Mouse (Mus musculus): ENCODE results near the gene Veph1.

Gene Veph1

DNA sequence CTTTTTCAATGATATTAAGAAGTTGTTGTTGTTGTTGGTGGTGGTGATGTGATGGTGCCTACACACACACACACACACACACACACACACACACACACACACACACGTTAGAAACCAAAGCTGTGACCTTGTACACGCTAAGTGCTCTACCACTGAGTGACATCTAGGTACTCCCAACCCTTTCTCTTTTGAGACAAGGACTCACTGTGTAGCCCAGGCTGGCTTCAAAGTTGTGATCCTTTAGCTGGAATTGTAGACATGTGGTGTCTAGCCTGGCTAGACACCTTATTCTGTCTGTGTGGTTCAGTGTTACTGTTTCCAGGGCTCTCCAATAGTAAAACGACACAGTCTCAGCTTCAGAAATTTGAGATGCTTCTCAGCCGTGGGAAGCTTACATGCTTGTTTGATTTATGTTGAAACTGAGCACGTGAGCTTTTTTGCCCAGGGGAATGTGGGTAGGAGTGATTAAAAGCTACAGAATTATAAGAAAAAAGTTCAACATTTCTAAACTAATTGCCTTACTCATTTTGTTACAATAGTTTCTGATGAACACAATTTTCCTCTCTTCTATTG, 272.3 kb downstream of the Veph1 start:
- CTCF ChIA-PET: no interaction called here

- CTCF ChIA-PET: interaction anchor here (0.6 kb wide), 1 partner anchor 10 kb away, joined by 3 read pairs; no protein-coding TSS in a partner anchor
These were observed 277.5 kb downstream of the Veph1 start for GRCm38 (mm10) chr3:66019171-66019570.

DNA sequence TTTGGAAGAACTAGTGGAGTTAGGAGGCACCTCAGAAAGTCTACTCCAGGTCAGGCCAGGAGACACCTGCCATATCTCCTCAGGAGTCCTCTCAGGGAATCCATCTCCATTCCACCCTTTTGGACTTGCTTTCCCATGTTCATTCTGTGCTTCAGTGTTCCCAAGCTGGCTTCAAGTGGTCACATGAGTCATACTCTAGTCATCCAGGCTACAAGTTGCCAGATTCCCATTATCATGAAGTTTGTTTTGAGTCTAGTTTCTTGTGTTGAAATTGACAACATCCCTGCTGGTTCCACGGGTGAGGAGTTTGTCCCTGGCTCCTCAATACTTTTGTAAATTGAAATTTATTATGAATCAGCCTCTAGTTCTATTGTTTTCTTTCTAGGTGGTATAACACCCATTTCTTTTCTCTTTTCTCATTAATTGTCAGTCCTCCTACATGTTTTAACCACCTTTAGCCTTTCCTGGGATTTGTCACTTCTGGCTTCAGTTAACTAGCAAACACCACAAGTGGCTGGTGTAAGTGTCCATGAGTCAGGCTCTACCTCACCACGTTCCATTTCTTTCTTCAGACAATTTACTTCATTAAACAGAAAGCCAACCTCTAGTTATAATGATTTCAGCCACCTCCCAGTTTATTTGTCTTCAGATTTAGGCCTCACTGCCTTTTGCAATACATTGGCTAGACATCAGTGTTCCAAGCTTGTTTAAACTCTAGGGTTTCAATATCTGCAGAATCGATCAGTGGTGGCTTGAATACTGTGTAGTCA, 288.8 kb downstream of the Veph1 start:
- CTCF ChIA-PET: no interaction called here

DNA sequence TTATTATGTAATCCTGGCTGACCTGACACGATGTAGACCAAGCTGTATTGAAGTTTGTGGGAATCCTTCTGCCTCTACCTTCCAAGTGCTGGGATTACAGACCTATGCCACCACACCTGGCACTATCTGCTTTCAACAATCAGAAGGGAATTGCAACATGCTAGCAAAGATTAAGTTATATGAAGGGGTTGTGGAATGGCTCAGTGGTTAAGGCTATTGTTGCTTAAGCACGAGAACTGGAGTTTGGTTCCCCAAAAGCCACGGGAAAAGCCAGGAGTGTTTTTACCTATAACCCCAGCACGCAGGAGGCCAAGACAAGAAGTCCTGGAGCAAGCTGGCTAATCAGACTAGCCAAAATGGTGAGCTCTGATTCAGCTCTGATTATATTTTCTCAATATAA, 291.6 kb downstream of the Veph1 start:
- CTCF ChIA-PET: no interaction called here

DNA sequence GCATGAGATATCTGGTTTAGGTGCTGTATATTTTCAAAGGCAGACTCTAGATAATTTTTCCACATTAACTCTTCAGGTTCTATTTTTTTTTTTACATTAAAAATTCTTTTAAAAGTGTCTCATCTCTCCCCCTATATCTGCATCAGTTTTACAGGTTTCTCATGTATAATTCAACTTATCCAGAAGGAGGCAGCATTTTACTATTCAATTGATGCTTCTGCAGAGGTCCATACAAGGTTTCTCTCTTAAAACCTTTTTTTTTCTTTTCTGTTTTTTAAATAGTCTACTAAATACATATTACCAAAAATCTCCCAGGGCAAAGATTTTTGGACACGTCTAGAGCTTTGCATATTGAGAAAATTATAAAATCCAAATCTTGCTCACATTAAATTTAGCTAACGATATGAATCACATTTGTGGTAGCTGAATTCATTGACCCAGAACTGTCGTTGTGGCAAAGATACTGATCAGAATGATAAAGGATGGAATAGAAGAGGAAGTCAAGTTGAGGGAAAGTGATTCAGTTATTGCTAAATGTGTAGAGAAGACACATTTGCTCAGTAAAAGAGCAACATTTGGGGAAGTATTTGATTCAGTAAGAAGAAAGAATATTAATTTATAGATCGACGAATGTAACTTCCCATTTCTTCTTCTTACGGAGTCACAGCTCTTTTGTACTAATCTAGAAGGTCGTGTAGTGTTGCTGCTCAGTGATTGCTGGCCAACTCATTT, 292.3 kb downstream of the Veph1 start:
- CTCF ChIA-PET: no interaction called here
